Mouse (Mus musculus) G1E (cell line): ENCODE results near the gene Gm42791.

Experiments
- CTCF ChIP-seq: IDR thresholded peaks from 2 replicates; pipeline ENCODE4 v1.5.1; 2012; ENCODE audit warnings: low read depth, low read length, inconsistent platforms, mixed read lengths
- GATA1 ChIP-seq: IDR thresholded peaks from 2 replicates; pipeline ENCODE4 v1.6.1; 2012; ENCODE audit warnings: borderline replicate concordance, low read length, inconsistent platforms, mixed read lengths
- GATA2 ChIP-seq: IDR thresholded peaks from 2 replicates; pipeline ENCODE4 v1.6.1; 2012; ENCODE audit warnings: low read depth, low read length, inconsistent platforms, borderline replicate concordance
- POLR2AphosphoS5 ChIP-seq: IDR thresholded peaks from 2 replicates; pipeline ENCODE4 v1.6.1; 2012; ENCODE audit warnings: low read depth, low read length, inconsistent platforms; ENCODE audit not compliant: insufficient replicate concordance
- TAL1 ChIP-seq: conservative IDR thresholded peaks from 2 replicates; pipeline ENCODE4 v1.6.1; 2012; ENCODE audit warnings: low read depth, low read length, inconsistent platforms, mixed read lengths

- TF ChIP-seq CTCF (no peak), POLR2AphosphoS5 (no peak), GATA1 (no peak), GATA2 (no peak), TAL1 (no peak)
Measured at GRCm38 (mm10) chr5:148862136-148862535, 132.8 kb downstream of the Gm42791 start.
